Mouse (Mus musculus) midbrain, embryonic 12.5 days (tissue): ENCODE data around the gene Gm10717. TPM values are rescaled to one million over a fixed set of nuclear protein-coding genes. Genes with fewer than 3 reads are reported as not detected.
"Not testable (repeated sequence)": the region's sequence is repeated elsewhere in the genome, so short reads cannot be mapped to it uniquely, and the experiment has no call there.

Experiments used
- ATAC-seq: fragments of 200-750 bp; cut with Nextera tagmentation; 2 replicates; pipeline ENCODE4 v1.8.0; 2017; ENCODE audit warnings: low read depth, moderate TSS enrichment, moderate library complexity; ENCODE audit not compliant: low FRiP score
- H3K27ac ChIP-seq: fragments of 300-500 bp; sonication (generic); replicated peaks from 2 replicates; pipeline ENCODE4 v1.5.1; 2016; ENCODE audit warnings: mild to moderate bottlenecking
- H3K27me3 ChIP-seq: fragments of 300-500 bp; sonication (generic); 2 replicates; pipeline ENCODE4 v1.6.1; 2016; ENCODE audit warnings: mild to moderate bottlenecking
- H3K36me3 ChIP-seq: fragments of 300-500 bp; sonication (generic); 2 replicates; pipeline ENCODE4 v1.6.1; 2016
- H3K4me1 ChIP-seq: fragments of 300-500 bp; sonication (generic); 2 replicates; pipeline ENCODE4 v1.6.1; 2016
- H3K4me2 ChIP-seq: fragments of 300-500 bp; sonication (generic); replicated peaks from 2 replicates; pipeline ENCODE4 v1.6.1; 2016; ENCODE audit warnings: mild to moderate bottlenecking, moderate library complexity
- H3K4me3 ChIP-seq: fragments of 300-500 bp; sonication (generic); 2 replicates; pipeline ENCODE4 v1.5.1; 2016; ENCODE audit warnings: mild to moderate bottlenecking
- H3K9ac ChIP-seq: fragments of 300-500 bp; sonication (generic); replicated peaks from 2 replicates; pipeline ENCODE4 v1.6.1; 2016; ENCODE audit warnings: mild to moderate bottlenecking, moderate library complexity
- H3K9me3 ChIP-seq: fragments of 300-500 bp; sonication (generic); 2 replicates; pipeline ENCODE4 v1.6.1; 2016; ENCODE audit warnings: mild to moderate bottlenecking
- WGBS: fragments of 180-500 bp; shearing (Covaris S2); methylation state at CpG from one replicate; pipeline ENCODE4 v1.1.7; 2016; 5-methylcytosine and 5-hydroxymethylcytosine counted together
- microRNA-seq: library from miRNA; unstranded; fragments of <30 nt; microRNA quantifications from one replicate; pipeline ENCODE4, GENCODE M21; 2017
- polyA plus RNA-seq: library from polyadenylated mRNA; unstranded; fragments of >200 nt; fragmentation: Nextera tagmentation; extraction: Ambion mirVana; gene quantifications from 2 replicates; pipeline ENCODE4 v1.2.1, GENCODE M21; 2016

The Gm10717 gene
- polyA plus RNA-seq, 1 experiment from 2014 or later = 1.5 TPM

DNA sequence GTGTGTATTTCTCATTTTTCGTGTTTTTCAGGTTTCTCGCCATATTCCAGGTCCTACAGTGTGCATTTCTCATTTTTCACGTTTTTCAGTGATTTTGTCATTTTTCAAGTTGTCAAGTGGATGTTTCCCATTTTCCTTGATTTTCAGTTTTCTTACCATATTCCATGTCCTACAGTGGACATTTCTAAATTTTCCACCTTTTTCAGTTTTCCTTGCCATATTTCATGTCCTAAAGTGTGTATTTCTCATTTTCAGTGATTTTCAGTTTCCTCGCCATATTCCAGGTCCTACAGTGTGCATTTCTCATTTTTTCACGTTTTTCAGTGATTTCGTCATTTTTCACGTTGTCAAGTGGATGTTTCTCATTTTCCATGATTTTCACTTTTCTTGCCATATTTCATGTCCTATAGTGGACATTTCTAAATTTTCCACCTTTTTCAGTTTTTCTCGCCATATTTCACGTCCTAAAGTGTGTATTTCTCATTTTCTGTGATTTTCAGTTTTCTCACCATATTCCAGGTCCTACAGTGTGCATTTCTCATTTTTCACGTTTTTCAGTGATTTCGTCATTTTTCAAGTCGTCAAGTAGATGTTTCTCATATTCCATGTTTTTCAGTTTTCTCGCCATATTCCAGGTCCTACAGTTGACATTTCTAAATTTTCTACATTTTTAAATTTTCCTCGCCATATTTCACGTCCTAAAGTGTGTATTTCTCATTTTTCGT lies 4.2 kb downstream of the Gm10717 start:
- 65% methylated on average over 14 of the region's 16 CpGs for WGBS
- H3K27ac ChIP-seq, H3K27me3 ChIP-seq, H3K9me3 ChIP-seq, H3K36me3 ChIP-seq, ATAC-seq, H3K9ac ChIP-seq, H3K4me3 ChIP-seq, H3K4me1 ChIP-seq, H3K4me2 ChIP-seq: not testable (repeated sequence)

DNA sequence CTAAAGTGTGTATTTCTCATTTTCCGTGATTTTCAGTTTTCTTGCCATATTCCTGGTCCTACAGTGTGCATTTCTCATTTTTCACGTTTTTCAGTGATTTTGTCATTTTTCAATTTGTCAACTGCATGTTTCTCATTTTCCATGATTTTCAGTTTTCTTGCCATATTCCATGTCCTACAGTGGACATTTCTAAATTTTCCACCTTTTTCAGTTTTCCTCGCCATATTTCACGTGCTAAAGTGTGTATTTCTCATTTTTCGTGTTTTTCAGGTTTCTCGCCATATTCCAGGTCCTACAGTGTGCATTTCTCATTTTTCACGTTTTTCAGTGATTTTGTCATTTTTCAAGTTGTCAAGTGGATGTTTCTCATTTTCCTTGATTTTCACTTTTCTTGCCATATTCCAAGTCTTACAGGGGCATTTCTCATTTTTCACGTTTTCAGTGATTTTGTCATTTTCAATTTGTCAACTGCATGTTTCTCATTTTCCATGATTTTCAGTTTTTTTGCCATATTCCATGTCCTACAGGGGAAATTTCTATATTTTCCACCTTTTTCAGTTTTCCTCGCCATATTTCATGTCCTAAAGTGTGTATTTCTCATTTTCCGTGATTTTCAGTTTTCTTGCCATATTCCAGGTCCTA lies 5.6 kb downstream of the Gm10717 start:
- not testable (repeated sequence) for H3K4me3 ChIP-seq, H3K9ac ChIP-seq, H3K9me3 ChIP-seq, H3K27me3 ChIP-seq, H3K4me1 ChIP-seq, H3K4me2 ChIP-seq, H3K27ac ChIP-seq, H3K36me3 ChIP-seq
- WGBS = 64% methylated on average over 3 of the region's 10 CpGs
- 0 out of 2 replicates have a peak, but pooled peaks have one; percentile 25 for ATAC-seq

DNA sequence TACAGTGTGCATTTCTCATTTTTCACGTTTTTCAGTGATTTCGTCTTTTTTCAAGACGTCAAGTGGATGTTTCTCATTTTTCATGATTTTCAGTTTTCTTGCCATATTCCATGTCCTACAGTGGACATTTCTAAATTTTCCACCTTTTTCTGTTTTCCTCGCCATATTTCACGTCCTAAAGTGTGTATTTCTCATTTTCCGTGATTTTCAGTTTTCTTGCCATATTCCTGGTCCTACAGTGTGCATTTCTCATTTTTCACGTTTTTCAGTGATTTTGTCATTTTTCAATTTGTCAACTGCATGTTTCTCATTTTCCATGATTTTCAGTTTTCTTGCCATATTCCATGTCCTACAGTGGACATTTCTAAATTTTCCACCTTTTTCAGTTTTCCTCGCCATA lies 9.1 kb downstream of the Gm10717 start, which contains the start of gene Gm17535:
TSS of gene Gm17535 (plus strand) at position 301 of the 400 bp plus-strand sequence.
- H3K4me1 ChIP-seq, H3K4me2 ChIP-seq, H3K9me3 ChIP-seq, ATAC-seq, H3K27ac ChIP-seq, H3K4me3 ChIP-seq, H3K9ac ChIP-seq, H3K27me3 ChIP-seq, H3K36me3 ChIP-seq: not testable (repeated sequence)
- WGBS = 64% methylated on average over 1 of the region's 8 CpGs

DNA sequence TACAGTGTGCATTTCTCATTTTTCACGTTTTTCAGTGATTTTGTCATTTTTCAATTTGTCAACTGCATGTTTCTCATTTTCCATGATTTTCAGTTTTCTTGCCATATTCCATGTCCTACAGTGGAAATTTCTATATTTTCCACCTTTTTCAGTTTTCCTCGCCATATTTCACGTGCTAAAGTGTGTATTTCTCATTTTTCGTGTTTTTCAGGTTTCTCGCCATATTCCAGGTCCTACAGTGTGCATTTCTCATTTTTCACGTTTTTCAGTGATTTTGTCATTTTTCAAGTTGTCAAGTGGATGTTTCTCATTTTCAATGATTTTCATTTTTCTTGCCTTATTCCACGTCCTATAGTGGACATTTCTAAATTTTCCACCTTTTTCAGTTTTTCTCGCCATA lies 11.4 kb downstream of the Gm10717 start, which contains the start of gene Gm10715:
TSS of gene Gm10715 (plus strand) at position 301 of the 400 bp plus-strand sequence.
- H3K27me3 ChIP-seq, H3K27ac ChIP-seq, H3K9ac ChIP-seq, ATAC-seq, H3K4me3 ChIP-seq, H3K4me2 ChIP-seq, H3K4me1 ChIP-seq, H3K36me3 ChIP-seq, H3K9me3 ChIP-seq: not testable (repeated sequence)
- WGBS = 77% methylated on average over 8 of the region's 8 CpGs

DNA sequence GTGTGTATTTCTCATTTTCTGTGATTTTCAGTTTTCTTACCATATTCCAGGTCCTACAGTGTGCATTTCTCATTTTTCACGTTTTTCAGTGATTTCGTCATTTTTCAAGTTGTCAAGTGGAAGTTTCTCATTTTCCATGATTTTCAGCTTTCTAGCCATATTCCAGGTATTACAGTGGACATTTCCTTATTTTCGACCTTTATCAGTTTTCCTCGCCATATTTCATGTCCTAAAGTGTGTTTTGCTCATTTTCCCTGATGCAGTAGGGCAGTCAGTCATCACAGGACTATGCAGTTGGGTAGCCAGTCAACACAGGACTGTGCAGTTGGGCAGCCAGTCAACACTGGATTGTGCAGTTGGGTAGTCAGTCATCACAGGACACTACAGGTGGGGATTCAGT lies 12.9 kb downstream of the Gm10717 start:
- ATAC-seq, H3K9ac ChIP-seq: not testable (repeated sequence)

More for the DNA sequence above, 12.9 kb downstream of the Gm10717 start:
- H3K27ac ChIP-seq, H3K36me3 ChIP-seq, H3K9me3 ChIP-seq, H3K4me2 ChIP-seq, H3K4me3 ChIP-seq, H3K4me1 ChIP-seq, H3K27me3 ChIP-seq: not testable (repeated sequence)
- WGBS = 70% methylated on average over 4 of the region's 4 CpGs

Small RNA genes lying within 50 kb of the gene (microRNA-seq; reads per million reads assigned to microRNA genes)
- gene Mir101c = not detected

Other genes with a start within 250 kb of the Gm10717 start
- not detected in 2 replicates for gene Gm10722, start 24.5 kb upstream of the Gm10717 start, polyA plus RNA-seq
- gene Gm11168, start 22.1 kb upstream of the Gm10717 start, polyA plus RNA-seq = 0.37 TPM in 1 of 2 replicates, not detected in the other
- 0.59 TPM in 1 of 2 replicates, not detected in the other for gene Gm10721, start 12.3 kb upstream of the Gm10717 start, polyA plus RNA-seq
- not detected in 2 replicates for gene Gm10720, start 9.8 kb upstream of the Gm10717 start, polyA plus RNA-seq
- 0.50 and 0.65 TPM in 2 replicates for gene Gm10719, start 8.0 kb upstream of the Gm10717 start, polyA plus RNA-seq
- gene Gm10718, start 1.9 kb upstream of the Gm10717 start, polyA plus RNA-seq = 0.50 and 1.1 TPM in 2 replicates
- not detected in 2 replicates for gene Gm17535, start 9.2 kb downstream of the Gm10717 start, polyA plus RNA-seq
- gene Gm10715, start 11.5 kb downstream of the Gm10717 start, polyA plus RNA-seq = not detected in 2 replicates